Mouse (Mus musculus): ENCODE results near the gene Nfatc2.
A peak's percentile ranks its signal among the peaks of the same experiment; 100 is the strongest.

Gene Nfatc2

DNA sequence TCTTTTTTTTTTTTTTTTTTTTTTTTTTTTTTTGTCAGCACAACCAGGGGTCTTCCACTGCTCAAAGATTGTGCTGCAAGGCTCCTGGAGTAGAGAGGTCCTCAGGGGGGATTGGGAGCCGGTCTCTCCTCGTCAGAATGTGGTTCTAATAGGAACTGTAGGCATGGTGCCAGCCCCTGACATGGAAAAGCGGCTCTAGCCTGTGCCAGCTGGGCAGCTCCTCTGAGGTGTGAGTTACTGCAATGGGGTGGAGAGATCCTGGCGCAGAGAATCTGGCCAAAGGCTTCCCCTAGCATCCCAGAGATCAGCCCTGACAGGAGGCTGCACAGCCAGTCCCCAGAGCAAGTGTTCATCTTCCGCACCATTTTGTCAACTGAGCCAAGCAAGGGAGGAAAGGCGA lies 120.8 kb downstream of the Nfatc2 start:
- DNase-seq, result peak; percentile 59

DNA sequence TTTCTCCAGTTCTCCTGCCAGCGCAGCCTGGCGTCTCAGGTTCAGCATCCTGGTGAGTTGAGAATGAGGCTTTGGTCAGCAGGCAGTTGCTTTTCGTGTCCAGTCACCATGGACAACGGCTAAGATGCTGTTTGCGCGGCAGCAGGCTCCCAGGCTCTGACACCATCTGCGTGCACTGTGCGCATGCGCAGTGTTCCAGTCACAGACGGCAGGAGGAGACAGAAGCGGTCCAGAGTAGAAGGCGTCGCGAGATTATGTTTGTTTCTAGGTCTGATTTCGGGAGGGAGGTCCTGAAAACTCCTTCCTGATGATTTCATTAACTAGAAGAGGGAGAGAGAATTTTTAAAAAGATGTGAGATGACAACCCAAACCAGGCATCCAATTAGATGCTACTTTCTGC lies 121.5 kb downstream of the Nfatc2 start:
- DNase-seq, result peak; percentile 80

DNA sequence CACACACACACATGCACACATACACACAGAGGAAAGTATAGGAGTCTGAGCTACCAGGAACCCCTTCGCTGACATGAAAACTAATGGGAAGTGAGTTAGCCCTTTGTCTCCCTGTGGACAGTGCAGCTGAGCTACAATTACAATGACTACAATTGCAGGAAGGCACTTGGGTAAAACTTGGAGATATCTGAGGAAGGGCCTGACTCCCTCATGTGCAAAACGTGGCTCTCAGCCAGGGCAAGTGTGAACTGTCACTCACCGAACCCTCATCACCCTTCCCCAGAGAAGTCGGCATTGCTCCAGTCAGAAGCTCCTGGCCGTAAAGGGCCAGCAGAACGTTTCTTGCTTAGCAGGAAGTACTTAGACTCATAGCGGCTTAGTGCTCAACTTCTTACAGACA lies 123.0 kb downstream of the Nfatc2 start:
- no peak for DNase-seq

DNA sequence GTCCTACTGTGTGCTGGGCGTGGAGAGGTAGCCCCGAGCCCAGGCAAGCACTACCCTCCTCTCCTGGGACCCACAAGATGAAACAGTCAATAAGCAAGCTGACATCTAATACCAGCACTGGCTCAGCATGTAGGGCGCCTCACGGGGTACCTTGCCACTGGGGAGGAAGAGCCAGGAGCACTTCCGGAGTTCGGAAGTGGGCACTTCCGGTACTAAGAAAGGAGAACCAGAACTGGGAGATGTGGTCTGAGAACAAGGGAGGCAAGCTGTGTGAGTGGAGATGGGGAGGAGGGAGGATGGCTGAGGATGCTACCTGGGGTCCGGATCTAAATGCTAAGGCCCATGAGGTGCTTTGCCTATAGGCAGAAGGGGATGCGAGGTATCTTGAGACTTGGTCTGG lies 128.0 kb downstream of the Nfatc2 start:
- no peak for DNase-seq

DNA sequence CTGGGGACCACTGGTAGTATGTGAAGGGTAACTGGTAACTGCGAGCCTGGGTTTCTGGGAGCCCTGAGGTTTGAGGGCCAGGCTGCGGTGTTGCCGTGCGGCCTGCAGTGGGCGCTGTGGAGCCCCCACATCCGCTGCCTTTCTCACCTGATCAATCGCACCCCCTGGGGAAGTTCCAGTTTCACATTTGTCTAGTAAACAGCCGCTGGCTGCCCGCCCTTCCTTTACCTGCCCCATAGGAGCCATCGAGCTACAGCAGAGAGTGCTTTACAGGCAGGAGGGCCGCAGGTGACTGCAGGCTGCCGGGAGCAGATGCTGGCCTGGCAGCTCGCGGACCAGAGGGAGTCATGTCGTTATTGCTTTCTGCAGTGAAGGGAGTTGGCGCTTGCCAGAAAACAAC lies 128.6 kb downstream of the Nfatc2 start:
- peak; percentile 51 for DNase-seq

DNA sequence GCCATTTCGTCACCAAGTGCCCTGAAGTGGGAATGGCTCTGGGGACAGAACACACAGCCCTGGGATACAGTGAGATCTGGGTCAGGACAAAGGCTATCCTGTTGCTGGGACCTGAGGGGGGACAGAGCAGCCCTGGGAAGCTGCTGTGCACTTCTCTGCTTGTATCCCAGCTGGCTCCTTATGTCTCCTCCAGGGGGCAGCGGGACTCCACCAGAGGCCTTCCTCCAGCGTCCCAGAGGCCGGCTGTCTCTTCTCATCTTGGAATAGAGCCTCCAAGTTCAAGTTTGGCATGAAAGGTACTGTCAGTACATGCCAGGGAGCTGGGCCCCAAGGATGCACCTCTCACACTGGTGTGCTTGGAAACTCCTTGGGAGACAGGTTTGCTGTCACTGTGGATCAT lies 132.4 kb downstream of the Nfatc2 start:
- DNase-seq, result peak; percentile 73

DNA sequence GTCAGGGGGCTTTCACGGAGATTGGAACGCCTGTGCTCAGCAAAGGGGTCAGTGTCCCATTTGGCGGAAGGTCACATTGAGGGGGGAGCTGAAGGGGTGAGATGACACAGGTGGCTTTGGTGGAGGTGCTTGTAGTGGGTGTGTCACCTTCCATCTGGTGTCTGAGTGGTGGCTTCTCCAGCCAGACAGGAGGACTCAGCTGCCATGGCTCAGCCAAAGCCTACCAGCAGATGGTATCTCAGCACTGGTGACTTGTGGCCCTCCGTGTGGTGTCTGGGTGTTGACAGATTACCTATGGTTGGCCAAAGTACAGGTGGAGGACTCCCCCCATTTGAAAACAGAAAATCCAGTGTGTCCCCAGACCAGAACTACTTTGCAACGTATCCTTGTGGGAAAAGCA lies 134.3 kb downstream of the Nfatc2 start:
- no peak for DNase-seq

DNA sequence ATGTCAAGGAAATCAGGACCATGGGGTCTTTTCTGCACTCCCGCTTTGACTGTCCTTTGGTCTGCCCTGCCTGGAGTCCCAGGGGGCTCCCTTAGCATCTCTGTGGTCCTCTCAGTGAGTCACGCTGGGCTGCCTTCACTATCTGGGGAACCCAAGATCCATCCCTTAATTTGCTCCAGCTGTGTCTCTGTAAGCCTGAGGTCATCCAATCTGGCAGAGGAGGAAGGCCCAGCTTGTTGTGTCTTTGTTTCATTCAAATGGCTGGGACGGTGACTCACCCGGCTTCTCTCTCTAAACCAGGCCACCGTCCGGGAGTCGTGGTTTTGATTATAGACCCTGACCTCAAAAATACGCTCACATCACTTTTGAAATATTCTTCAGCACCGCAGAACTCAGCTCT lies 135.4 kb downstream of the Nfatc2 start:
- no peak for DNase-seq

DNA sequence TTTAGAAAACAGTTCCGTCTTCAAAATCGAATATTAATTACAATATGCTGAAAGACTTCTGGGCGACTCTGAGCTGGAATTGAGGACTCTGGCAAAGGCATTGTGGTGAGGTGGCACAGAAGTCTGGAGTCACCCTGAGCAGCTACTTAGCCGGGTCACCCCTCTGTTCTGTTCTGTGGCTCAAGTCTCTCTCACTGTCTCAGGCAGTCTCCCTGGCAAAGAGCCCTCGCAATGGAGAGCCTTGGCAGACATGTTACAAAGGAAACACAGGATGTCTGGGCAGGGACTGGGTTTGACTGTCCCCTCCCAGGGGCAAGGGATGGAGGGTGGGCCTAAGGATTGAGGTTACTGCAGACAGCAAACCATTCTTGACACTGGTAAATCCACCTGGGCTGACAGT lies 135.8 kb downstream of the Nfatc2 start:
- no peak for DNase-seq

DNA sequence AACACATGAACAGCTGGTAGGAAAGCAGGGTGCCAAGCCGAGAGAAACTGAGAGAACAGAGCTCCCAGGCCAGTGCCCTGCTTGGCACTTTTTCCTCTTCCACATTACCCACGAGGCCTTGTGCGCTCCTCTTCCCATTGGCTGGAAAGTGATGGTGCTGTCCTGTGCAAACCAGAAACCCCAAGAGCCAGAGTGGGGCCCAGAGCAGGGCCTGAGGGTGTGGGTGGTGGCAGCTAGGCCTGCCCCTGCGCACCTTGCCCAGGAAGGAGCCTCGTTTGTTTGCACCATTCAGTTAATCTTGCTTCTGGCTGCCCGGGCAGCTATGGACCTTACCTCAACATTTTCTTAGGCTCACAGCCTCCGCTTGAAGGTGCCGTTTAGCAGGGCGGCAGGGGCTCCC lies 139.6 kb downstream of the Nfatc2 start:
- no peak for DNase-seq

DNA sequence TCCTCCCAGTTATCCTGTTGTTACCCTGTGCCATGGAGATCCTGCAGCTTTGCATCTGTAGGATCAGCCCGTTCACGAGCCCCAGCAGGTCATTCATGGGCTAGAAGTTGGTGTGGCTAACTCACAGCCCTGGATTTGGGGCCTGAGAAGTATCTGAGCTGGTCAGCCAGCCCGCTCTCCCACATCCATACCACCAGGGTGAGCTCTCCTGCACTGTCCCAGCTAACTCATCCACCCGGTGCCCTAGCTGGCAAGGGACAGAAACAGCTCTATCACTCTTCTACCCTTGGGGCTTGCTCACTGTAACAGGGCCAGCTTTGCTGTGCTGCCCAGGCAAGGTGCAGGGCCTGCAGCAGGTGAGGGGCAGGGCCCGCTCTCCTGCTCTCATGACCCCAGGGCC lies 141.8 kb downstream of the Nfatc2 start:
- no peak for DNase-seq

DNA sequence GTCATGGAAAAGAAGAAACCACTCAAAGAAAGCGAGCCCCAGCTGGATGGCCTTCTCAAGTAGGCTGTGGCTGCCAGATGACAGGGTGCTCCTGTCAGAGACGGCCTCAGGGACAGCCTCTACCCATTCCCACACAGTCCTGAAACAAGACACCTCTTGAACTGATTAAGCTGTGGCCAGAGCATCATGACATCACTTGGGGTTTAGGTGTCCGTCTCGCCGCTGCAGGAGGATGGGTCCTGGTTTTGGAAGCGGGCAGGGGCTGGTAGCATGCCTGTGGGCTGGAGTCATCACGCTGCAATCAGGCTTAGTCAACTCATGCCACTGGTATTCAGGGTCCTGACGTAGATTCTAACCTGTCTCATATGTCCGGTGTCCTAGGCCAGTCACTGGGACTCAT lies 142.9 kb downstream of the Nfatc2 start:
- no peak for DNase-seq

DNA sequence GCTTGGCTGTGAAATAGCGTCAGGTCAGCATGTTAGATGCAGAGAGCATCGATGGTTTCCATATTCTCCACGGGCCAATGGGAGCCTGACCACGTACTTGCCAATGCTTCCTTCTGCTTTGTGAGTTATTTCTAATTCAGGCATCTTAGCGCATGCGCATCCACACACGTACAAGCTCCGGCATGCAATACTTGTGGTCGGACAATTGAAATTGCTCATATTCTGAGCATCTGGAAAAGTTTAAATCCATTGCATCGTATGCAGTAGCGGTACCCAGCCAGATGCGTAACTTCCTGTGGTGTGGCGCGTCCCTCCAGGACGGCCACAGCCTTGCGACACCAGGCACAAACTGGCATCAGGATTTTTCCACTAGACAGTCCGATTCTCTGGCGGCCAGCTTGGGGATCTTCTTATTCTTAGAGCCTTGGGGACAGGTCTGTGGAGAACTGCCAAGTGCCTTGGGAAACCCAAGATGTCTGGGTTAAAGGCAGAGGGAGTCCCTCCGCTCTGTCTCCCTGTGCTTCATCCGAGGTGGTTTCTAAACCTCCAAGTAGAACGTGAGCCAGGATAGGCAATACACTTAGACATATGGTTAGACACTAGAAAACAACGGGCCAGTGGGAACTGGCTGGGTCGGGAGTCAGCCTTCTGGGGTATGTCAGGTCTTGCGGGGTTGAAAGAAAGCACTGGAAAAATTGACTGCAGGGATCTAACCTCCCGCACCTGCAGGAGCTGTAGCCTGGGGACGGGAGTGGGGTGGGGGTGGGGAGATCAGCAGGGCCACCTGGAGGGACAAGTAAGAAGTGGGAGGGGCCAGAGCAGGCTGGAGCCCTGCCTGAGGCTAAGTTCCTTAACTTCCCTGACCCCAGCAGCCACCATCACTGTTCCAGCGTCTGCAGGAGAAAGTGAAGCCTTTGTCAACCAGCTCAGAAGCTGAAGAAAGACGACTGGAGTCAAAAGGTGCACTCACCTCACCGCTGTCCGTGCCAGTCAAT lies 149.4 kb downstream of the Nfatc2 start:
- DNase-seq, result no peak

DNA sequence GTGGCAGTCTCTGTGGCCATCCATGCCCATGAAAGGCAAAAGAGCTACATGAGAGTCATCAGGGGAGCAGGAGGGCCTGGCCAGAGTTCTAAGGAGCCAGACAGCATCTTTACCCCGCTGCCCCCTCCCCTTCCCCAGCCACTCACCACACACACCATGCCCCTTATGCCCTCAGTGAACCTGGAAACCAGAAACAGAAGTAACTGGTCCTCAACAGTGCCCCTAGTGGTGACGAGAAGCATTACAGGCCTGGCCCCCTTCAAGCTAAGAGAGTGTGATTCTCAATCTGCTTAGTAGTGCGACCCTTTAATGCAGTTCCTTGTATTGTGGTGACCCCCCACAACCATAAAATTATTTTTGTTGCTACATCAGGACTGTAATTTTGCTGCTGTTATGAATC lies 150.5 kb downstream of the Nfatc2 start:
- DNase-seq, result no peak

DNA sequence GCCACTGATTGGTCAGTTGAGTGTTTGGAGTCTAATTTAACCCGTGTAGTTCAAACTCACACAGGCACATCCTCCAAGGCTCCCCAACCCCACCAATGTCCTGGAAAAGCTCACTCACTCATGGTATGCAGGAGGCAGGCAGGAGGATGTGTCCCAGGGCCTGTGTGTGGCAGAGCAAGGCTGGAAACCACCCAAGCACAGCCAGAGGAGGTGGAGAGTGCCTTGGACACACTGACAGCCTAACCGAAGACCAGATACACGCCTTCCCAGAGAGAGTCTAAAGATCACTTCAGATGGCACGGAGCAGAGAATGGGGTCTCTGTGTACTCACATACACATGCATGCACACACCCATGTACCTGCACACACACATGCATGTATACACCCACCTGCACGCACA lies 153.4 kb downstream of the Nfatc2 start:
- DNase-seq, result no peak

DNA sequence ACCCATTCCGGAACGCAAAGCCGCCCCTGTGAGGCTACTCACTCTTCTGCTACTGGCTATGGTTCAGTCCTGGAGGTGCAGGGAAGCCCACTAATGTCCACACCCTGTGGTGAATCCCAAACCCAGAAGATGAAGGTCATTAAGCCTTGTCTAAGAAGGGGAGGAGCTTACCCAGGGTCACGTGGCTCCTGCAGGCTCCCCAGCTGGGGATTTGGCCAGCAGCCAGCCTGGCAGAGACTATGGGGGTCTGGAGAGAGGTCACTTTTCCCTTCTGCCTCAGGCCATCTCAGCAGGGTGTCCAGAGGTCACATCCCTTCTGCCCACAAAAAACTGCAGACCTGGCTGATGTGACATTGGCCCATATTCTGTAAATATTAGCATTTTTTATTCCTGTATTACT lies 153.9 kb downstream of the Nfatc2 start:
- DNase-seq, result no peak

DNA sequence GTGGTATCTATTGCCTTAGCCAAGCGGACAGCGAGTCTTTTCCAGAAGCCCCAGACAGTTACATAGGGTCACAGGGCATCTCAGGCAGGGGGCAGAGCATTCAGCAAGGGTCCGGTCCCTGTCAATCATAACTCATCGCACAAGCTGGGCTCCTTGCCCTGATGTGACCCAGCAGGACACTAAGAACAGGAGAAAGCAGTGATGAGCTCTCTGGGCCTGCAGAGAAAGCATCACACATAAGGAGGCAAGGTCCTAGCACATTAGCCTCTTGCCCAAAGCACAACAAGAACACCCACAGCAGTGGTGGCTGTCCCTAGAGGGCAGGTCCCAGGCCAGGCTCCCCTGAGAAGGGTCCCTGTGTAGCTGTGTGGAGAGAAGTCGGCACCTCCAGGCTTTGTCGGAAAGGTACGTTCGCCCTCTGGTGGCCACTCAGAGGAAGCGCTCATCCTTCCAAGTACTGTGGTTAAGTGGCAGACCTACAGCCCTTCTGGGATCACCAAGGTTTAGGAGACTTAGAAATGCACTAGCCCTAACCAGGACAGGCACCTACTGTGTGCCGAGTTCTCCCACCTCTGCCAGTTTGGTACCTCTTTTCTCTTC lies 156.1 kb downstream of the Nfatc2 start:
- DNase-seq, result peak; percentile 81

DNA sequence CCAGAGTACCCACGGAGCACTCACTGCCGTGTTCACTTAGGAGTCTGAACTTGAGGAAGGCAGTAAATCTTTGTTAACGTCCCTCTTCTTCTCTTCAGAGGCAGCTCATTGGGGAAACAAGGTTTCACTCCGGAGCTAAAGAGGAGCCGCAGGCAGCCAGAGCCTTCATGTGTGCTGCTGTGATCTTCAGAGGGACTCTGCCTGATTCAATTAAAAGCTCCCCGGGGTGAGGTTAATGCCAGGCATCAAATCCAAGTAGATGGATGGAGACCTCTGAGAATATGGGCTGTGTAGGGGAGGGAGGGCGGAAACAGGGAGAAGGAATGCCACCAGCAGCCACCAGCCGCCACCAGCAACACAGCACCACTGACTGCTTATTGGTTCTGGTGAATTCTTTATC lies 157.3 kb downstream of the Nfatc2 start:
- no peak for DNase-seq

DNA sequence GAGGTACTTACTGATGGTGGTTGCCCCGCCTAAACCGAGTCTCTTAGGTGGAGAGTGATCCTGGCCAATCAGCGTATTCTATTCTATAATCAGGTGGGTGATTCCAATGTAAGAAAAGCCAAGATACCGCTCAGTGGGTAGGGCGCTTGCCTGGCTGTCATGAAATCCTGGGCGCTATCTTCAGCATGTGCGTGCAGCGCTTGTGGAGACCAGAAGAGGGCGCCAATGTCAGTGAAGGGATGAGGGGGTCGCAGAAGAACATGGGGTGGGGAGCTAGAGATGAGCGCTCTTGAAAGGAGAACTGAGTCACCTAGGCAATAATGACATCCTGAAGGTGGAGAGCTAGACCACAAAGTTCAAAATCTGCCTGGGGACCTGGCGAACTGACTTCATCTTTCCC lies 160.0 kb downstream of the Nfatc2 start:
- DNase-seq, result peak; percentile 27

DNA sequence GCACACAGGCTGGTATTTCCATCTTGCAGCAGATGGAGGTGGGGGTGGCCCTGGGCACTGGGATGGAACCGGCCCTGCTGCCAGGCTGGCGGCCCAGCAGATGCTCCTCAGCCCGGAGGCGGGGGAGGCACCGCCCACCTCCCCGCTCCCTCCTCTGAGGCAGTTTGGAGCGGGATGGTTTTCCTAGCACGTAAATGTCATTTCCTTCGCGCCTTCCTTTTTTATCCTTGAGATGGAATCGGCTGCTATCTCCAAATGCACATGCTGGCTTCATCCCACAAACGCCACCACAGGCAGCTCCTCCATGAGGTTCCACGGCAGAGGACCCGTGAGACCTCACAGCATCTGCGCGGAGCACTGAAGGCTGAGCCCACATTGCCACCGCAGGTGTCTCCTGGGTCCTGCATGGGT lies 160.5 kb downstream of the Nfatc2 start:
- peak; percentile 71 for DNase-seq

DNA sequence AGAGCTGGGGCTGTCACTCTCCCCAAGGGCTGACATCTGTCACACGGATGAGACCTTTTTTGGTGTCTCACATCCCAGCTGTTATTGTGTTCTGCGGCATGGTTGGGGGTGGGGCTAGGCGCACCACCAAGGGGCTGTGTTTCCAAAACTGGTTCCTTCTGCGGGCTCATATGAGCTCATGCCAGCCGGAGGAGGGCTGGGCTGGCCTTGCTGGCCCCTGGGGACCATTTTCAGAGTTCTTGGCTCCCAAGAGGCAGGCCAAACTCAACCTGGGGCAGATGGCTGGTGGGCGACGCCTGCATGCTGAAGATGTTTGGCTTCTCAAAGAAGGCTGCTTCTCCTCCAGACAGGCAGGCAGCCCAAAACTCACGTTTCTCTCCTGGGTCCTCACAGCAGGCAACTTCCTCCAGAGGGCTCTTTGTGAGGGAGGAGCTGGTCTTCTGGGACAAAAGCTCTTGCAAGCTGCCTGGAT lies 162.4 kb downstream of the Nfatc2 start:
- peak; percentile 16 for DNase-seq

DNA sequence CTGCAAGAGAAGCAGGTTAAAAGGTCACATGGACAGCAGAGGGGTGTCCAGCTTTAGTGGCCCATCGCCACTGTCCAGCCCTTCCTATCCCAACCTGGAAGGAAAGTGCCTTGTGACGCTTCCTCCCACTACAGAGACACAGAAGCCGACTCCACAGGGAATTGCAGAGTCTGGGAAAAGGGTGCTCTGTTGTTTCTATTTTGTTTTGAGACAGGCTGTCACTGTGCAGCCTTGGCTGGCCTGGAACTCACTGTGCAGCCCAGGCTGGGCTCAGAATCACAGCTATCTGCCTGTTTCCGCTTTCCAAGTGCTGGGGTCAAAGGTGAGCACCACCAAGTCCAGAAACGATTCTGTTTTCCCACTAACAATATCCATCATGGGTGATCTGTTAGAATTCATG lies 167.3 kb downstream of the Nfatc2 start:
- no peak for DNase-seq

DNA sequence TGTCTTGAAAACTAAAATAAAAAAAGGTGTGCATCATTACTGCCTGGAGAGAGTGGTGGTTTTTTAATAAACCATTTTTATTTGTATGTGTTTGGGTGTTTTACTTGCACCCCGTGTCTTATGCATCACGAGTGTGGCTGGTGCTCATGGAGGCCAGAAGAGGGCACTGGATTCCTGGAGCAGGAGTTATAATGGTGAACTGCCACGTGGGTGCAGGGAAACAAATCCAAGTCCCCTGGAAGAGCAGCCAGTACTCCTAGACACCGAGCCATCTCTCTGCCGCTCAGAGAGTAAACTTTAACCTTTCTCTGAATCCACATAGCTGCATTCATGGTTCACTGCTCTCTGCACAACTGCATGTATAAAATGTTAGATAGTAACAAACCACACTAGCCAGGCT lies 168.1 kb downstream of the Nfatc2 start:
- DNase-seq, result no peak

DNA sequence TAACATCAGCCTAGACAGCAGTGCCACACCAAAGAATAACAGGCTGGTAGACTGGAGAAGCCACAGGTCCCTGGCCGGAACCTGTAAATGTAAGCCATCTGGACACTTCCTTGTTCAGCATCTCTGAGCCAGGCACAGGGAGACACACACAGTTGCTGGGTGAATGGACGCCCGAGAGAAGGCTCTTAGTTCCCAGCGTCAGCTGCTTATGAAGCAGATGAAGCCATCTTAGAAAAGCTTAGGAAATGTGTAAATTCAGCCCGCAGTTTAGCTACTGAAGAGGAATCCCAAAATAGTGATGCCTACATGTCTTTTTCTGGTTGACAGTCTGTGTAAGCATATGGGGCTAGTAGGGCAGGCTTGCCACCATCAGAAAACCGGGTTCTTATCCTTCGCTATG lies 169.1 kb downstream of the Nfatc2 start:
- no peak for DNase-seq

Data from right cerebral cortex, postnatal 4 days (tissue).